Mouse (Mus musculus) G1E (cell line): Measurements from ENCODE around the gene Adcy9. TPM values are rescaled to one million over a fixed set of nuclear protein-coding genes. Genes with fewer than 3 reads are reported as not detected.

Experiments
- ATAC-seq: 2 replicates; pipeline ENCODE4 v1.8.0; 2016; ENCODE audit warnings: mild to moderate bottlenecking; ENCODE audit not compliant: insufficient number of reproducible peaks, poor library complexity, low FRiP score, severe bottlenecking; ENCODE audit errors: extremely low read depth
- DNase-seq: peaks from one replicate; pipeline ENCODE4 v3.0.0; 2012; ENCODE audit warnings: low spot score
- H3K27me3 ChIP-seq: 2 replicates; pipeline ENCODE4 v1.6.1; 2012; ENCODE audit warnings: mild to moderate bottlenecking, low read length, inconsistent platforms; ENCODE audit not compliant: insufficient read depth
- H3K36me3 ChIP-seq: replicated peaks from 2 replicates; pipeline ENCODE3; 2012; ENCODE audit warnings: mild to moderate bottlenecking, inconsistent platforms
- H3K4me1 ChIP-seq: 2 replicates; pipeline ENCODE4 v1.6.1; 2012; ENCODE audit warnings: low read depth, low read length, inconsistent platforms, mixed read lengths; ENCODE audit not compliant: insufficient read depth
- H3K4me3 ChIP-seq: 2 replicates; pipeline ENCODE4 v1.5.1; 2012; ENCODE audit warnings: low read depth, mild to moderate bottlenecking, inconsistent platforms, low read length, moderate library complexity, mixed read lengths
- H3K9me3 ChIP-seq: replicated peaks from 2 replicates; pipeline ENCODE4 v1.6.1; 2012; ENCODE audit warnings: inconsistent platforms
- CTCF ChIP-seq: IDR thresholded peaks from 2 replicates; pipeline ENCODE4 v1.5.1; 2012; ENCODE audit warnings: low read depth, low read length, inconsistent platforms, mixed read lengths
- GATA1 ChIP-seq: IDR thresholded peaks from 2 replicates; pipeline ENCODE4 v1.6.1; 2012; ENCODE audit warnings: borderline replicate concordance, low read length, inconsistent platforms, mixed read lengths
- GATA2 ChIP-seq: IDR thresholded peaks from 2 replicates; pipeline ENCODE4 v1.6.1; 2012; ENCODE audit warnings: low read depth, low read length, inconsistent platforms, borderline replicate concordance
- POLR2AphosphoS5 ChIP-seq: IDR thresholded peaks from 2 replicates; pipeline ENCODE4 v1.6.1; 2012; ENCODE audit warnings: low read depth, low read length, inconsistent platforms; ENCODE audit not compliant: insufficient replicate concordance
- TAL1 ChIP-seq: conservative IDR thresholded peaks from 2 replicates; pipeline ENCODE4 v1.6.1; 2012; ENCODE audit warnings: low read depth, low read length, inconsistent platforms, mixed read lengths
- polyA plus RNA-seq: library from polyadenylated mRNA; stranded (reverse); fragments of >175 nt; gene quantifications from 2 replicates; pipeline ENCODE4 v1.2.3, GENCODE M21; 2012
- total RNA-seq, 2 experiments: library from RNA; stranded (forward) in 1 of 2; stranded (reverse) in 1 of 2; fragments of 200-1000 nt in 1 of 2; fragments of >200 nt in 1 of 2; fragmentation: Nextera tagmentation in 1 of 2; gene quantifications; 2 replicates each; pipeline ENCODE4 v1.2.3; 2014 to 2017

Adcy9 gene
- total and polyA plus RNA-seq, 3 experiments = 0.47 to 2.1 (median 0.83) TPM

GRCm38 (mm10) chr16:4413988-4414880 is 6.1 kb downstream of the Adcy9 start:
- Histone ChIP-seq H3K27me3 (peaks cover 11% of the 10 kb centered on the region), H3K4me3 (no peak overlapping the region), H3K36me3 (peaks cover 4% of the 10 kb centered on the region), H3K9me3 (peaks cover 1% of the 10 kb centered on the region; the same call in 1 of the 2 replicates), H3K4me1 (peaks cover under 1% of the 10 kb centered on the region)
- DNase-seq = no peak
- peak; percentile 54 for ATAC-seq
- TF ChIP-seq POLR2AphosphoS5 (no peak), GATA1 (no peak), GATA2 (no peak), CTCF (no peak), TAL1 (no peak; the same call in 1 of the 2 replicates)

- no peaks in the 10 kb centered on the region for H3K9me3 ChIP-seq
- DNase-seq = no peak
- H3K4me1 ChIP-seq = no peaks in the 10 kb centered on the region; the same call in 1 of the 2 replicates
- H3K27me3 ChIP-seq = peaks cover 6% of the 10 kb centered on the region
- H3K4me3 ChIP-seq = no peak overlapping the region
- no peak for ATAC-seq
- TF ChIP-seq CTCF (no peak), POLR2AphosphoS5 (no peak), GATA1 (no peak), GATA2 (no peak), TAL1 (no peak)
- H3K36me3 ChIP-seq = no peaks in the 10 kb centered on the region
Measured at GRCm38 (mm10) chr16:4413301-4413700, 7.0 kb downstream of the Adcy9 start.

- no peak overlapping the region for H3K4me3 ChIP-seq
- H3K27me3 ChIP-seq = peaks cover 6% of the 10 kb centered on the region
- no peak for DNase-seq
- no peaks in the 10 kb centered on the region for H3K9me3 ChIP-seq
- no peaks in the 10 kb centered on the region for H3K36me3 ChIP-seq
- ATAC-seq = no peak
- TF ChIP-seq GATA1 (no peak), TAL1 (no peak), CTCF (no peak), GATA2 (no peak), POLR2AphosphoS5 (no peak)
- no peaks in the 10 kb centered on the region; the same call in 1 of the 2 replicates for H3K4me1 ChIP-seq
Measured at GRCm38 (mm10) chr16:4412298-4412697, 8.0 kb downstream of the Adcy9 start.

- Histone ChIP-seq H3K36me3 (no peaks in the 10 kb centered on the region), H3K4me1 (no peaks in the 10 kb centered on the region; the same call in 1 of the 2 replicates), H3K4me3 (no peak overlapping the region), H3K27me3 (peaks cover 6% of the 10 kb centered on the region), H3K9me3 (no peaks in the 10 kb centered on the region)
- ATAC-seq (no peak), DNase-seq (no peak)
- TF ChIP-seq GATA2 (no peak), CTCF (no peak), TAL1 (no peak), POLR2AphosphoS5 (no peak), GATA1 (no peak)
Measured at GRCm38 (mm10) chr16:4411296-4411695, 9.0 kb downstream of the Adcy9 start.

- no peak for TF ChIP-seq POLR2AphosphoS5
- TF ChIP-seq CTCF = no peak
- TF ChIP-seq GATA2 = no peak
- no peak for TF ChIP-seq TAL1
- TF ChIP-seq GATA1 = no peak
Measured at GRCm38 (mm10) chr16:4407536-4407935, 12.8 kb downstream of the Adcy9 start.

GRCm38 (mm10) chr16:4406706-4407105 is 13.6 kb downstream of the Adcy9 start:
- ATAC-seq = no peak
- no peaks in the 10 kb centered on the region for H3K36me3 ChIP-seq
- no peak for DNase-seq

More at GRCm38 (mm10) chr16:4407536-4407935, 12.8 kb downstream of the Adcy9 start:
- Histone ChIP-seq H3K4me1 (no peaks in the 10 kb centered on the region), H3K9me3 (no peaks in the 10 kb centered on the region), H3K4me3 (no peak overlapping the region), H3K27me3 (no peaks in the 10 kb centered on the region), H3K36me3 (no peaks in the 10 kb centered on the region)
- DNase-seq = no peak
- ATAC-seq = no peak

More at GRCm38 (mm10) chr16:4406706-4407105, 13.6 kb downstream of the Adcy9 start:
- H3K27me3 ChIP-seq = no peaks in the 10 kb centered on the region
- TF ChIP-seq GATA2 (no peak), GATA1 (no peak), POLR2AphosphoS5 (no peak), CTCF (no peak), TAL1 (no peak)
- H3K4me3 ChIP-seq = no peak overlapping the region
- H3K9me3 ChIP-seq = no peaks in the 10 kb centered on the region
- H3K4me1 ChIP-seq = no peaks in the 10 kb centered on the region
